Mouse (Mus musculus) left cerebral cortex, postnatal 14 days (tissue): ENCODE measurements at regions not wholly inside any gene's neighbourhood (a gene's known extent, or its start where the extent isn't known, plus 50 kb on each side); places are given as distances from the start of the nearest gene placed in this dataset.

ENCODE experiments used
- DNase-seq, 2 experiments: peaks; one replicate each; pipeline ENCODE4 v3.0.0; 2021 to 2022; ENCODE audit warnings: low spot score in 2 of 2, mixed read lengths in 1 of 2
- intact Hi-C: fragments of 180-260 bp; cut with DNase I; formaldehyde crosslinking; loops from one replicate; pipeline ENCODE4 v1.15.1; 2025

DNA sequence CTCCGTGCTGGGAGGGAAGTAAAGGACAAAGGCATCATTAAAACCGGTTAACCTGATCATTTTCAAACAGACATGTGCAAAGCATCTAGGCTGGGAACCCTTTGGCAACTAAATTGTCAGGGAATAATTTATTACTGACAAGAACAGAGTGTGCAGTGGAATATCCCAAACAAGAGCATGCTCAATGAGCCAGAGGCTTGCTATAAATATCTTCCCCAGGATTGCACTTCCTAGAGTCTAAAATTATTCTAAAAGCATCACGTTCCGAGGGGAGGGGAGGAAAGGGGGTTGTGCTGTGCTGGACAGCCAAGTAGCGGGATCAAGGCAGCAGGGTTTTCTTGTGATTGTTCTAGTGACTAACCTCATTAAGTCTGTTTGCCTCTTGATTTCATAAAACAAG is 356.0 kb upstream of the Cited2 start:
- intact Hi-C loops, result no loop called here
- peak; percentile 19 to 45 for DNase-seq

DNA sequence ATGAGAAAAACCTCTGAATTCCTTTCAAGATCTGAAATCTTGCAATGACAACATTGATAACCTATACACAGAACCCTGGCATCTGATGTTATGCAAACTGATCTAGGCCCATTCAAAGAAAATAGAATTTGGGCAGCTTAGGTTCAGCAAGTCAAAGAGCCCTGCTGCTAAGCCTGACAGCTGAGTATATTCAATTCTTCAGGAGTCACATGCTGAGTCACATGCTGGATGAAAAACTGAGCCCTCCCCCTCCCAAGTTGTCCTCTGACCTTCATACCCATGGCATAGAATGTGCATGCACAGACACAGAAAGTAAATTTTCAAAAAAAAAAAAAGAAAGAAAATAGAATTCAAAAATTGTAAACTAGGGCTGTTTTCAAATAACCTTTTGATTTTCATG is 355.6 kb upstream of the Cited2 start:
- intact Hi-C loops, result no loop called here
- no peak for DNase-seq

DNA sequence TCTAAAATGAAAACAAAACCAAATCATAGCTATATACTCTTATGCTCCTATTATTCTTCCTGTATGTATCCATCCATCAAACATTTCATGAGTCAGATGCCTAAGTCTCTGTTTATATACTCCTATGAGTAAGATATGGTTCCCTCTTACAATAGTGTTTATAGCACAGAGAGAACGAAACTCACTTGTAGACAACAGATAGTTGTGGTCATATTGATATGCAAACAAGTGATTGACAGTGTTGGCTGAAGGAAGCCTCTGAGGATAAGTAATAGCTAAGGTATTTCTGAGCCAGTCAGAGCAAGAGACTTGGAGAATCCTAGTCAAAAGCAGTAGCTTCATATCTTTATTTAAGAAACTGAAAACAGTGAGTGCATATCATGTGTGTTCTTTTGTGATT is 354.4 kb upstream of the Cited2 start:
- DNase-seq, result no peak
- intact Hi-C loops, result no loop called here

DNA sequence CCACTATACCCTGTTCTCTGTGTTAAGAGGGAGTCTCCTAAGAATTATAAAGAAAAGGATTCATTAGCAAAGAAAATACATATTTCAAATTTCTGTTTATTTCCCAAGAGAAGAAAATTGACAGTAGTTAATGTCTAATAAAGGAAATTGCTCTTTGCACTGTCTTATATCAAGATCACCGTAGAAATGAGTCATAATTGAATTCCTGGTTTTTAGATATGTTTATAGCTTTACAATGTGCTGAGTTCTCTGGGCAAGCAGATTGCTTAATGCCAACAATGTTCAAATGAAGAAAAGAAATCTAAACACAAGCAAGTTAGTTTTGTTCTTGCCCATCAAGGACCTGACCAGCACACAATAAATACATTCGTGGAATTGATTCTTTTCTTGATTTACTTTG is 350.1 kb upstream of the Cited2 start:
- intact Hi-C loops, result no loop called here
- DNase-seq, result no peak

DNA sequence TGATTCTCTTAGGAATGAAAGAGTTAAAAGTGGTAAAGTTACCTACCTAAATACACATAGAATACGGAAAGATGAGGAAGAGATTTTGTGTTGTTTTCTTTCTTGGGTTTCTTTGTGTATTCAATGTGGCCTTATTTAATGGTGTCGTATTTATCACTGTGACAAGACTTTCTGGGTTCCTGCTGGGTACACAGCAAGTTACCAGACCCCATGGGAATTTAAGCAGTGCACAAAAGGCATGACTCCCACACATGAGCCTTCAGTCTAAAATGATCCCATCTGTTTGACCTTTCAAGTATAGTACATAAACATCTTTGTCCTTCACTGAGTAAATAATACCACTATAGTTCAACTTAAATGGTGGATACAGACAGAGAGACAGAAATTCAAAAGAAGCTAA is 349.0 kb upstream of the Cited2 start:
- intact Hi-C loops, result no loop called here
- no peak for DNase-seq

DNA sequence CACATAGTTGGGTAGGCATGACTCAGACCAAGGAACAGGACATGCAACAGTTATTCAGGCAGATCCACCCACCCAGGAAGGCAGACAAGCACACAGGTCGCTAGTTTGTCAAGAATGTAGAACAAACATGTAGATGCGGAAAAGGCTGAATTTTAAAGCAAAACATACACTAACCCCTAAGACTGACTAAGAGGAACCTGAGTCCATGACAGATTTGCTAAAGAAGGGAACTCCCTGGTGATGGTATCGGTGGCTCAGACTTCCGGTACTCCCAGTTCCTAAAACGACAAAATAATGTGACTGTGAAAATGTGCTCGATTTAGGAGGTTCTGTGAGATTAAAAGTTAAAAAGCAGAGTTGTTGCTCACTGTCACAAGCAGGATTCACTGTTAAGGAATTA is 340.0 kb upstream of the Cited2 start:
- no peak for DNase-seq
- intact Hi-C loops, result no loop called here

DNA sequence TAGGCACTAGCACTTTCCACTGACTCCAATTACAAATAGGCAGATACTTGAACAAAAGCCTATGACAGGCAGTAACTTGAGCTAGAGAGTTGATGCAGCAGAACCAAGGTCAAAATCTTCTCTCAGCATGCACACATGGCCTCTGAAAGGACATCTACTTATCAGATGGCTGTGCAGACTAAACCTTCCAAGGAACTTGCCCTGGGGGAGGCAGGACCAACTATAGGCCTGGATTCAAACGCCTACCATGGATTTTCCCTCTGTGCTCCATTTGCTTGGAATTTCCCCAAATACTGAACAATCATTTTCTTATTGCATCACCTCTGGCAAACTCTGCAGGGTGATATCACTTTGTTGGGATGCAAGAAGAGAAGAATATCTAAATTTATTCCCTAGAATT is 337.8 kb upstream of the Cited2 start:
- intact Hi-C loops, result no loop called here

DNA sequence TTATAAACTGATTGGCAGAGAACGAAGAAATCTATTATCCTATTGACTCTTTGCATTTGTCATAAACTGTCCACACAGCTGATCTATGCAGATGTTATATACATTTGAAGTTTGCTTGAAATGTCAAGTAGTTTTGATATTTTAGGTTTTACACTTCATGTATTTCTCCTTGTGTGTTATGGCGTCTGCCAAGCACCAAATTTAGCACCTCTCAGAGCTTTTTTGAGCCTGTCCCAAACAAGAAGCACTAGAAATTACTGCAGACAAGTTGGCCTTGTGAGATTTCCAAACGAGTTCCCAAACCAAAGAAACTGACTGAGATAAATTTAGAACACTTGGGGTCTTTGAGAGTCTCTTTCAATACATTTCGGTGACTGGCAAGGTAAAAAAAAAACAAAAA is 335.7 kb upstream of the Cited2 start:
- intact Hi-C loops, result no loop called here
- no peak for DNase-seq

More for the DNA sequence above, 337.8 kb upstream of the Cited2 start:
- no peak for DNase-seq

DNA sequence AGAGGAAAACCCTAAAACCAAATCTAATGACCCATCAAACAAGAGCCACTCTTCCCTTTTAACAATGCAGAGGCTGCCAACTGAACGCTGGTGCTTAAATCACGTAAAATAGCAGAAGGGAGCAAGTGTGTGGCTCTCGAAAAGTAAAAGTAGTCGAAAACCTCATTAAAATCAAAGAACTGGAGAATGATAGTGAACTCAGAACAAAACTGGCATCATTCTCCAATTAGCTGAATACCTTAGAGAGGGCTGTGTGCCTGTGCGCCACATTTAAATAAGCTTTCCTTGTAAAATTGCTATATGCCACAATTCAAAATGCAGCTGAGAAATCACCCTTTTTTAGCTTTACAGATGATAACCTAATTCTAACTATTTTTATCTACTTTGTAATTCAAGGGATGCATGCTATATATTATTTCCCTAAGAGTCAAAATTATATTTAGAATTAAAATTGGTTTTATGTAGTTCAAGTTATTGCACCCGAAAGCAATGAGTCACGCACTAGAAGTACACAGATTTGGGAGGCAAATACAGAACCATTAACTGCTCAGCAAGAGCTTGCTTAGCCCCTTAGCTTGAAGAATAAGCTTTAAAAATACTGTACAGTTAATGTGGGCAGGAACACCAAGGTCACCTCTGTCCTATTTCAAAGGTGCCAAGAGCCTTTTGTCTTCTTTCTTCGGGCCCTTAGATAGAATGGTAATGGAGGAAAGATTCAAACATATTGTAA is 327.4 kb upstream of the Cited2 start:
- intact Hi-C loops, result no loop called here
- DNase-seq, result no peak

DNA sequence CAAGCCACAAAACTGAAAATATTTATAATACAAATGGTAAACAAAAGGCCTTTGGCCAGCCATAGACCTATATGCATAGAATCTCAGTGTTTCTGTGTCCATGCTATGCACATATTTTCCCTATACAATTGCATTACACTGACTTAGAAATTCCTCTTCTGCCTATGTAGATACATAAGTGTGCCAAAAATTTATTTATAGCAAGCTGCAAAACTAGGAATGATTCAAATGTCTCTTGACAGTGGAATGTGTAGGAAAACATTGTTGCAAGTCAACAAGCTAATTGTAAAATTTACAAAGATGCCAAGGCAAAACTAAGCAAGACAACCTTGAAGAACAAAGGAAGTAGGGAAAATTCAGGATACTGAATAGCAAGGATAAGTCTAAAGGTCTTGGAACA is 319.1 kb upstream of the Cited2 start:
- DNase-seq, result no peak
- intact Hi-C loops, result no loop called here

DNA sequence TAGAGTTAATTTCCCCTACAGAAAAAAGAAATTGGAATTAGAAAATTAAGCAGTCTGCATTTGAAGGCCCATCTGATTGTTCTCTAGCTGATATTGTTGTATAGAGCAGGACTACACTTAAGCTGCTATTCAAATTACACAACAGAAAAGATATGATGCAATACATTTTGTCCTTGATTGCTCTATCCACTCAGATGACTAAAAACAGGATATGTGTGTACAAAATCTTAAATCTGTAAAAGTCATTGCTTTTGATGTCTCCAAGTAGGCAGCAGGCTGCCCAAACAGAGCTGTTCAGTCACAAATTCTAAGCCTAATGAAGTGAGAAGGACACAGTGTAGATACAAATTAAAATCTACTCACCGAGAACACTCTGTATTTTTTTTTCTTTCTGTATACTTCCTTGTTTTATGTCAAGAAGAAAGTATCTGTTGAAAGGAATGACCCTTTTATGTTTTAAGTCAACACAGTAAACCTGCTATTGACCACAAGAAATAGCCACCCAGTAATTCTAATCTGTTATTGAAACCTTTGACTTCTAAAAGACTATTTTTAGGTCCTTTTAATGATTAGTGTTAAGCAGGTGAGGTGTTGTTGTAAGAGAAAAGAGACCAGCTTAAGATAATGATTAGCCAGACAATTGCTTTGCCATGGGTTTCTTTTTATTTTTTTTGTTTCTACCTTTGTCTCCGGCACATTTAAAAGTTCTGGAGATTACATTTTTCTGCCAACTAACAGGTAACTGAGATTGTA is 315.0 kb upstream of the Cited2 start:
- DNase-seq, result no peak
- intact Hi-C loops, result no loop called here

DNA sequence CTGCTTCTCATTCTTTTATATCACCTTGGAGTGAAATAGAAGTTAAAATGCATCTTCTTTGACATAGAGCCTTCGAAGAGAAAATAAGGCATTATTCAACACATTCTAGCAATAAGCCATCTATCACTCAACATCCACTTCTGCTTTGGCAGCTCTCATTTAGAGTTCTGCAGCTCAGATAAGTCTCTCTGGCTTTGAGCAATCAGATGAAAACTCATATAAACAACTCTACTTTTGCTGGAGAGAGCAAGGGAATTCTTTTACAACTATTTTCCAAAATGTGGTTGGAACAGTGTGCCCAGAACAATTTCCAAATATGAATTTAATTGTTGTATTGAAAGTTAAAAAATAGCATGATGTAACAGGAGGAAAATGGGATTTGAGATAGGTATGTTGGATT is 314.2 kb upstream of the Cited2 start:
- intact Hi-C loops, result no loop called here
- no peak for DNase-seq

DNA sequence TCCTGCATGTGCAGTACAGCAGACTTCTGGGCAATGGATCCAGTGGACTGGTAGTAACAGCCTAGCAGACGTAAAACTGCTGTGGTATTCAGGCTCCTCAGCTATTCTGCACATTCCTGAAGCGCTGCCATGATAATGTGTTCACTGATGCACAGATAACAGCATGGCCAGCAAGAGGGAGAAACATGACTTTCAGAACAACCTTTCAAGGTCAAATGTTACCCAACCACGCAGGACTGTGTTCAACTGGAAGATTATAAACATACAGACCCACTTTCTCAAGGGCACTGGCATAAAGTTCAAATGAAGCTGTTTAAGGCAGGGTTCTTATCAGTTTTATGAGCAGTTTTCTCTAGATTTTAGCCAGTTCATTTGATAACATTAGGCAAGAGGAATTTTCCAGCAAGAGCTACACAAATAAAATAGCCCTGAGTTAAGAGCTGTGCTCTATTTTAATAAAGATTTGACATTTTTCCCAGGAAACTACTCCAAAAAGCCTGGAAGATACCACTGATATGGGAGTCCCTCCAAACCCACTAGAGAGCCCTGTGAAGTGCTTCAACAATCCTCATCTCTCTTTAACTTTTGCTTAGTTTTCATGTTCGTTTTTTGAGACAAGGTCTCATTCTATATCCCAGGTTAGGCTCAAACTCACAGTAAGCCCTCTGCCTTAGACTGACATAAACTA is 311.6 kb upstream of the Cited2 start:
- DNase-seq, result no peak
- intact Hi-C loops, result no loop called here

DNA sequence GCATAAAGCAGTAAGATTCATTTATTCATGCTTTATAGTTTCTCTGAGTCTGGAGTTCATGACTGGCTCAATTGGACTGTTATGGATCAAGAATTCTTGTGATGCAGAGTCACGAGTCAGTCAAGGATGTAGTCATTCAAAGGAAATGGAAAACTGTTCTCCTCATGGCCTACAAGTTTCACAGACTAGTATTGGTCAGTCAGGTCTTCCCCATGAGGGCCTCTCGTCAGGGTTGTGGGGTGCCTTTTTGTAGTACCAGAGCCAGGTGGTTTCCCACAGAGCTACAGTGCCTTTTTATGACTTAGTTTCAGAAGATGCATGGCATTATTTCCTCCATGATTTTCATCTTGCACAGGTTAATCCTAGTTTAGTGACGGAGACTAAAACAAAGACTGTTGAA is 307.9 kb upstream of the Cited2 start:
- intact Hi-C loops, result no loop called here

DNA sequence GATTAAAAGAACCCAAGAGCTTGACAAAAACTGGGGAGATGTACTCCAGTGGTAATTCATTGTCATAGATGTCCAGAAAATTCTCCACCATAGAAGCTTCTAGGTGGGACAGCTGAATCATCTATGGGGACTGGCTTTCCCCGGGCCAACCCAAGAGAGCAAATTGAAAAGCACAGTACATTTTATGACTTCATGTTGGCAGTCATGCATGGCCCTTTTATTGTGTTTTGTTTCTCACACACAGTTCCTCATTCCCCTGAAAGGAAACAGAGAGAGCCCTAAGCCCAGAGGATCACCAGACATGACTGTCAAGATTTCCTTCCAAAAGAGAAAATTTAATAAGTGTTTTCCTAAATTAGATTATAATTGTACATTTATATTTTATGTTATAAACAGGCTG is 306.9 kb upstream of the Cited2 start:
- intact Hi-C loops, result no loop called here
- no peak for DNase-seq

More for the DNA sequence above, 307.9 kb upstream of the Cited2 start:
- no peak for DNase-seq

DNA sequence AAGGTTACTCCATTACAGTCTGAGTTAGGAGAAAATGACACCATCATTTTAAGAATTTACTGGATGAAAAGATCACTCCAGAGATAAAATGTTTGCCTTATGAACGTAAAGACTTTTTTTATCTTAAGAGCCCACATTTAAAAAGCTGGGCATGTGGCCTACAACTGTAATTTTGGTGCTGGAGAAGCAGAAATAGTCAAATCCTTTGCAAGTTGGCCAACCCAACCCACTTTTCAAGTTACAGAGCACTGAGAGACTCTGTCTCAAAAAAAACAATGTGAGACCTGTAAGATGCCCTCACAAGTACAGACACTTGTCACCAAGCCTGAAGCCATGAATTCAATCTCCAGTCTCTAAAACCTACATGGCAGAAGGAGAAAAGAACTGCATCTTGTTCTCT is 305.6 kb upstream of the Cited2 start:
- no peak for DNase-seq
- intact Hi-C loops, result no loop called here

DNA sequence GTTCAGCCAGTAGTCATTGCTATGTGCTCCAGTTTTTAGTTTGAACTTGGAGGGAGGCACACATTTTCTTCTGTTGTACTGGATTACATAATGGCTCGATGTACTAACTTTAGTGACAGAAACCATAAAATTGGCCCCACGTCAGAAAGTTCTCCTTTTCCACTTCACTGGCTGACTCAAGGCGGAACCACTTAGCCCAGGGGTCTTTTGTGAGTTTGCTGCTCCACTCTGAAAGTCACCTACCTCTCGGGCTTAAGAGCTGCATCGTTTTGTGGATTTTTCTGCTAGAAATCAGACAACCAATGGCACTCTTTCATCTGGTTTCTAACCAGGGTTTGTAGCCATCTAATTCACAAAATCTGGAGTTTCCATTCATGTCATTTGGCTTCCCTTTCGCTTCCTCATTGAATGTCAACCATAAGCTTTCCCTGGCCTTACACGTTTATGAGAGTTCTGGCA is 304.8 kb upstream of the Cited2 start:
- peak; percentile 21 to 31 for DNase-seq
- intact Hi-C loops, result no loop called here

DNA sequence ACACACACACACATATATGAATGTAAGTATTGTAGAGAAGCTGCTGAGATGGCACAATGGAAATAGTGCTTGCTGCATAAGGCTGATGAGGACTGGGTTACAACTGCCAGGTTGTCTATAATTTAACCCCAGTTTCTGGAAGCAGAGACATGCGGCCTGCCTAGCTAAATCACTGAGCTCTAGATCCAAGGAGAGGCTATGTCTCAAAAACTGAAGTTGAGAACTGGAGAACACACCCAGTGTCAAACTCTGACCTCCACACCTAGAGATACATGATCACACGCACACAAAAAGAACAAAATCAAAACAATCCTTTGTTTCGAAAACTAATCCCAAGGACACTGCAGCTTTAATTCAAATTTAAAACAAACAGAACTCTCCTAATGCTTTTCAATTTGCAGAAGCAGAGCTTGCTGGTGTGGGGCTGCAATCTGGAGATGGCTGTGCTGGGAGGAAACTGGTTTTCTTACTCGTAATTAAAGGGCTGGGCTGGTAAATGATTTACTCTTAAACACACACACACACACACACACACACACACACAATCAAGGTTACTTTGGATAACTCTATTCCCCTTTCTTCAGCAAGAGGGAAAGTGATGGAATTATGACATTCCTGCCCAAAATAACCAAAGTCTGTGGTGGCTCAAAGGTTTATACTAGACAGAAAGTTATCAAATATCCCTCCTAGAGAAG is 299.3 kb upstream of the Cited2 start:
- intact Hi-C loops, result no loop called here
- DNase-seq, result no peak

DNA sequence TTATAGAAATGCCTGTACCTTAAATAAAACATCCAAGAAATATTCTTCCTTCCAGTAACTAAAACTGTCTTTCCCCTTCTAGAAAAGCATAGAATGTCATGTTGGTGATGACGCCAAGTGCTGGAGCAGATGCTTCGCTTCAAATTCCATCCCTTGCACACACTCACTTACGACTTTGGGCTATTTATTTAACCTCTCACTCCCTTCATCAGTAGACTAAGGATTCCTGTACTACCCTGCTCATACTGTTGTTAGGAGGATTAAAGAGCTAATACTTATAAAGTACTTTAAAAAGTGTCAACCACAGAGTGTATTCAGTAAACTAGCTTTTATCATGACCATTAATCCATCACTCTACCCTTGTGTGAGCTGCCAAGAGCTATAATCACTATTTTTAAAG is 296.8 kb upstream of the Cited2 start:
- DNase-seq, result no peak
- intact Hi-C loops, result no loop called here

DNA sequence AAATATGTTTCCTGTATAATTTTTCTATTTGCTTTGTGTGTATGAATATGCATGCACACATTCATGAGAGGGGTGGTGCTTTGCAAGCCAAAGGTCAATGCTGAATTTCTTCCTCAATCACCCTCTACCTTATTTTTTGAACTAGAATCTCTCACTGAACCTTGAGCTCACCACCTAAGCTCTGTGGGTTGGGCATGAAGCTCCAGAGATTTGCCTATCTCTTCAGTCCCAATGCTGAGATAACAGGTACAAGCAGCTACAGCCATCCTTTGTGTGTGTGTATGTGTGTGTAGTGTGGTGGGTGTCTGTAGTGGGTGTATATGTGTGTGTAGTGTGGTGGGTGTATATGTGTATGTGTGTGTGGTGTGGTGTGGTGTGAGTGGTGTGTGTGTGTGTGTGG is 295.7 kb upstream of the Cited2 start:
- DNase-seq, result no peak
- intact Hi-C loops, result no loop called here
